Mouse (Mus musculus) hindbrain, embryonic 16.5 days (tissue): ENCODE results near the gene Ankrd66. TPM values are rescaled to one million over a fixed set of nuclear protein-coding genes. Genes with fewer than 3 reads are reported as not detected.
A peak's percentile ranks its signal among the peaks of the same experiment; 100 is the strongest.

Experiments
- ATAC-seq: fragments of 200-750 bp; cut with Nextera tagmentation; 2 replicates; pipeline ENCODE4 v1.8.0; 2017; ENCODE audit warnings: moderate TSS enrichment, moderate library complexity
- H3K27ac ChIP-seq: fragments of 300-500 bp; sonication (generic); 2 replicates; pipeline ENCODE4 v1.5.1; 2014; ENCODE audit warnings: low read depth, mild to moderate bottlenecking, control low read depth, low read length, moderate library complexity
- H3K27me3 ChIP-seq: fragments of 300-500 bp; sonication (generic); replicated peaks from 2 replicates; pipeline ENCODE4 v1.6.1; 2014; ENCODE audit warnings: low read length; ENCODE audit not compliant: control insufficient read depth, insufficient read depth
- H3K36me3 ChIP-seq: fragments of 300-500 bp; sonication (generic); 2 replicates; pipeline ENCODE4 v1.6.1; 2014; ENCODE audit warnings: mild to moderate bottlenecking, low read length, moderate library complexity, mixed read lengths; ENCODE audit not compliant: control insufficient read depth, insufficient read depth
- H3K4me1 ChIP-seq: fragments of 300-500 bp; sonication (generic); 2 replicates; pipeline ENCODE4 v1.6.1; 2014; ENCODE audit warnings: low read depth, low read length; ENCODE audit not compliant: control insufficient read depth, insufficient read depth
- H3K4me2 ChIP-seq: fragments of 300-500 bp; sonication (generic); 2 replicates; pipeline ENCODE4 v1.6.1; 2014; ENCODE audit warnings: mild to moderate bottlenecking, low read length, control low read depth, moderate library complexity
- H3K4me3 ChIP-seq: fragments of 300-500 bp; sonication (generic); 2 replicates; pipeline ENCODE4 v1.5.1; 2014; ENCODE audit warnings: mild to moderate bottlenecking, low read length, control low read depth, moderate library complexity
- H3K9ac ChIP-seq: fragments of 300-500 bp; sonication (generic); 2 replicates; pipeline ENCODE4 v1.6.1; 2014; ENCODE audit warnings: low read depth, mild to moderate bottlenecking, control low read depth, low read length, moderate library complexity
- H3K9me3 ChIP-seq: fragments of 300-500 bp; sonication (generic); 2 replicates; pipeline ENCODE4 v1.6.1; 2014; ENCODE audit warnings: mild to moderate bottlenecking, low read length, moderate library complexity; ENCODE audit not compliant: control insufficient read depth
- WGBS: fragments of 180-500 bp; shearing (Covaris S2); extraction: QIAGEN DNeasy Blood & Tissue Kit; methylation state at CpG from one replicate; pipeline ENCODE4 v1.1.7; 2014; 5-methylcytosine and 5-hydroxymethylcytosine counted together
- polyA plus RNA-seq: library from polyadenylated mRNA; unstranded; fragments of >200 nt; fragmentation: Nextera tagmentation; extraction: Ambion mirVana; gene quantifications from 2 replicates; pipeline ENCODE4 v1.2.1, GENCODE M21; 2015

The Ankrd66 gene
- polyA plus RNA-seq, result 1.1 and 1.3 TPM in 2 replicates

- H3K36me3 ChIP-seq, result no peaks in the 10 kb centered on the region
- H3K9me3 ChIP-seq, result no peaks in the 10 kb centered on the region
- no peaks in the 10 kb centered on the region for H3K27me3 ChIP-seq
- no peak within 1 kb of the TSS for H3K27ac ChIP-seq
- no peak for ATAC-seq
- no peak within 1 kb of the TSS for H3K4me2 ChIP-seq
- no peaks in the 10 kb centered on the region for H3K4me1 ChIP-seq
- H3K4me3 ChIP-seq, result no peak within 1 kb of the TSS
- 100% methylated on average over 1 of the region's 1 CpGs for WGBS
- H3K9ac ChIP-seq, result no peak within 1 kb of the TSS
These were observed at the start of gene Ankrd66 for GRCm38 (mm10) chr17:43543539-43543938. Gene Ankrd66, minus strand, starts transcription at chr17:43543639.

- no peak overlapping the region for H3K4me2 ChIP-seq
- ATAC-seq, result no peak
- H3K27ac ChIP-seq, result no peak overlapping the region
- WGBS, result 85% methylated on average over 21 of the region's 21 CpGs
- no peaks in the 10 kb centered on the region for H3K27me3 ChIP-seq
- H3K4me1 ChIP-seq, result no peaks in the 10 kb centered on the region
- no peak overlapping the region for H3K9ac ChIP-seq
- no peaks in the 10 kb centered on the region; the same call in 1 of the 2 replicates for H3K36me3 ChIP-seq
- no peak overlapping the region for H3K4me3 ChIP-seq
- H3K9me3 ChIP-seq, result no peaks in the 10 kb centered on the region
These were observed 49.2 kb upstream of the Ankrd66 start for GRCm38 (mm10) chr17:43592296-43593291.

GRCm38 (mm10) chr17:43590531-43590930 lies 47.1 kb upstream of the Ankrd66 start:
- Histone ChIP-seq H3K4me1 (no peaks in the 10 kb centered on the region), H3K36me3 (no peaks in the 10 kb centered on the region), H3K4me2 (no peak overlapping the region), H3K27me3 (no peaks in the 10 kb centered on the region), H3K9me3 (no peaks in the 10 kb centered on the region), H3K4me3 (no peak overlapping the region), H3K9ac (no peak overlapping the region), H3K27ac (no peak overlapping the region)
- peak; percentile 40; the same call in 1 of the 2 replicates for ATAC-seq
- WGBS, result 64% methylated on average over 5 of the region's 5 CpGs

- Histone ChIP-seq H3K9me3 (no peaks in the 10 kb centered on the region), H3K4me2 (no peak overlapping the region), H3K4me3 (no peak overlapping the region), H3K4me1 (no peaks in the 10 kb centered on the region), H3K9ac (no peak overlapping the region), H3K36me3 (no peaks in the 10 kb centered on the region), H3K27ac (no peak overlapping the region), H3K27me3 (no peaks in the 10 kb centered on the region)
- WGBS, result 94% methylated on average over 6 of the region's 6 CpGs
- ATAC-seq, result no peak
These were observed 46.3 kb upstream of the Ankrd66 start for GRCm38 (mm10) chr17:43589750-43590149.

GRCm38 (mm10) chr17:43587278-43587677 lies 43.8 kb upstream of the Ankrd66 start:
- WGBS, result 93% methylated on average over 2 of the region's 2 CpGs
- ATAC-seq, result no peak

GRCm38 (mm10) chr17:43584771-43585170 lies 41.3 kb upstream of the Ankrd66 start:
- H3K27ac ChIP-seq, result no peak overlapping the region
- no peaks in the 10 kb centered on the region for H3K27me3 ChIP-seq
- no peak overlapping the region for H3K4me2 ChIP-seq
- WGBS, result 82% methylated on average over 7 of the region's 7 CpGs
- no peaks in the 10 kb centered on the region for H3K9me3 ChIP-seq
- ATAC-seq, result no peak
- no peaks in the 10 kb centered on the region for H3K36me3 ChIP-seq
- 0 out of 2 replicates have a peak, but pooled peaks cover 2% of the 10 kb centered on the region for H3K4me1 ChIP-seq
- H3K4me3 ChIP-seq, result no peak overlapping the region
- H3K9ac ChIP-seq, result no peak overlapping the region

More at GRCm38 (mm10) chr17:43587278-43587677, 43.8 kb upstream of the Ankrd66 start:
- no peak overlapping the region for H3K27ac ChIP-seq
- no peaks in the 10 kb centered on the region for H3K27me3 ChIP-seq
- no peak overlapping the region for H3K9ac ChIP-seq
- H3K4me2 ChIP-seq, result no peak overlapping the region
- H3K4me1 ChIP-seq, result no peaks in the 10 kb centered on the region
- no peaks in the 10 kb centered on the region for H3K9me3 ChIP-seq
- H3K36me3 ChIP-seq, result no peaks in the 10 kb centered on the region
- H3K4me3 ChIP-seq, result no peak overlapping the region

- H3K9ac ChIP-seq, result no peak overlapping the region
- H3K4me2 ChIP-seq, result peak overlapping the region; percentile 29
- no peaks in the 10 kb centered on the region for H3K27me3 ChIP-seq
- H3K36me3 ChIP-seq, result no peaks in the 10 kb centered on the region
- no peak overlapping the region for H3K27ac ChIP-seq
- peak; percentile 83 for ATAC-seq
- 22% methylated on average over 8 of the region's 8 CpGs for WGBS
- 0 out of 2 replicates have a peak, but pooled peaks cover 2% of the 10 kb centered on the region for H3K4me1 ChIP-seq
- no peak overlapping the region for H3K4me3 ChIP-seq
- no peaks in the 10 kb centered on the region for H3K9me3 ChIP-seq
These were observed 37.6 kb upstream of the Ankrd66 start for GRCm38 (mm10) chr17:43581012-43581467.

- peak overlapping the region; percentile 29 for H3K4me2 ChIP-seq
- H3K27me3 ChIP-seq, result no peaks in the 10 kb centered on the region
- no peak overlapping the region for H3K4me3 ChIP-seq
- no peak overlapping the region for H3K27ac ChIP-seq
- 44% methylated on average over 3 of the region's 3 CpGs for WGBS
- no peak for ATAC-seq
- no peaks in the 10 kb centered on the region for H3K36me3 ChIP-seq
- H3K9me3 ChIP-seq, result no peaks in the 10 kb centered on the region
- H3K9ac ChIP-seq, result no peak overlapping the region
- 0 out of 2 replicates have a peak, but pooled peaks cover 2% of the 10 kb centered on the region for H3K4me1 ChIP-seq
These were observed 37.0 kb upstream of the Ankrd66 start for GRCm38 (mm10) chr17:43580456-43580855.

GRCm38 (mm10) chr17:43573624-43574073 lies 30.2 kb upstream of the Ankrd66 start:
- Histone ChIP-seq H3K9ac (no peak overlapping the region), H3K4me2 (no peak overlapping the region), H3K27ac (peak overlapping the region; percentile 44; the same call in 1 of the 2 replicates), H3K27me3 (no peaks in the 10 kb centered on the region), H3K9me3 (no peaks in the 10 kb centered on the region), H3K4me3 (no peak overlapping the region), H3K36me3 (no peaks in the 10 kb centered on the region), H3K4me1 (peaks cover 2% of the 10 kb centered on the region; the same call in 1 of the 2 replicates)
- 12% methylated on average over 3 of the region's 3 CpGs for WGBS
- peak; percentile 38; the same call in 1 of the 2 replicates for ATAC-seq
